Comparison of ENCODE assay signal across 8 mouse cellular contexts in genomic region chr4:108869730-108870374, GRCm38 (mm10). TPM values are rescaled to one million over a fixed set of nuclear protein-coding genes. Genes with fewer than 3 reads are reported as not detected.
DNase-seq lines count a peak whose midpoint lies in the region; ATAC-seq and TF ChIP-seq lines count a peak whose summit lies in the region.

No protein-coding gene starts in this region.

- no peaks in the 10 kb centered on the region for H3K4me1 ChIP-seq in embryonic facial prominence, embryonic 12.5 days
- no peaks in the 10 kb centered on the region for H3K4me1 ChIP-seq in kidney, embryonic 15.5 days
- H3K4me1 ChIP-seq in limb, embryonic 14.5 days (ENCODE audit: control insufficient read depth, insufficient read depth, low read length): no peaks in the 10 kb centered on the region
- H3K4me1 ChIP-seq in stomach, embryonic 14.5 days (ENCODE audit: control insufficient read depth, insufficient read depth, low read length): no peaks in the 10 kb centered on the region

- no peaks in the 10 kb centered on the region for H3K9me3 ChIP-seq in embryonic facial prominence, embryonic 12.5 days
- no peaks in the 10 kb centered on the region for H3K9me3 ChIP-seq in kidney, embryonic 15.5 days (replicated peaks)
- no peaks in the 10 kb centered on the region for H3K9me3 ChIP-seq in limb, embryonic 14.5 days (ENCODE audit: control insufficient read depth, low read length)
- H3K9me3 ChIP-seq in stomach, embryonic 14.5 days (ENCODE audit: control insufficient read depth, low read depth, low read length): no peaks in the 10 kb centered on the region

- peak; percentile 47; the same call in 1 of the 2 replicates for ATAC-seq in embryonic facial prominence, embryonic 12.5 days (ENCODE audit: insufficient number of reproducible peaks, insufficient read depth, low FRiP score, low TSS enrichment)
- peak; percentile 69; the same call in 1 of the 2 replicates for ATAC-seq in kidney, embryonic 15.5 days (replicated peaks; ENCODE audit: low FRiP score)
- peak; percentile 76 for ATAC-seq in limb, embryonic 14.5 days (ENCODE audit: low FRiP score, low read depth)
- peak; percentile 69; the same call in 1 of the 2 replicates for ATAC-seq in stomach, embryonic 14.5 days (ENCODE audit: insufficient number of reproducible peaks, insufficient read depth, low FRiP score, low read depth)

- no peak overlapping the region for H3K9ac ChIP-seq in embryonic facial prominence, embryonic 12.5 days
- H3K9ac ChIP-seq in kidney, embryonic 15.5 days: no peak overlapping the region
- no peak overlapping the region for H3K9ac ChIP-seq in limb, embryonic 14.5 days (ENCODE audit: low read depth, low read length, severe bottlenecking)
- H3K9ac ChIP-seq in stomach, embryonic 14.5 days (replicated peaks; ENCODE audit: low read depth, low read length): no peak overlapping the region

- H3K4me3 ChIP-seq in embryonic facial prominence, embryonic 12.5 days: no peak overlapping the region
- H3K4me3 ChIP-seq in kidney, embryonic 15.5 days (replicated peaks): no peak overlapping the region
- no peak overlapping the region for H3K4me3 ChIP-seq in limb, embryonic 14.5 days (replicated peaks; ENCODE audit: low read length)
- no peak overlapping the region for H3K4me3 ChIP-seq in stomach, embryonic 14.5 days (ENCODE audit: low read depth, low read length)

- H3K27me3 ChIP-seq in embryonic facial prominence, embryonic 12.5 days: no peaks in the 10 kb centered on the region
- no peaks in the 10 kb centered on the region for H3K27me3 ChIP-seq in kidney, embryonic 15.5 days
- no peaks in the 10 kb centered on the region for H3K27me3 ChIP-seq in limb, embryonic 14.5 days (ENCODE audit: control insufficient read depth, insufficient read depth, low read length)
- no peaks in the 10 kb centered on the region for H3K27me3 ChIP-seq in stomach, embryonic 14.5 days (ENCODE audit: control insufficient read depth, insufficient read depth, low read length)

- no peaks in the 10 kb centered on the region for H3K36me3 ChIP-seq in embryonic facial prominence, embryonic 12.5 days
- H3K36me3 ChIP-seq in kidney, embryonic 15.5 days: no peaks in the 10 kb centered on the region
- H3K36me3 ChIP-seq in limb, embryonic 14.5 days (ENCODE audit: control insufficient read depth, insufficient read depth, low read length): no peaks in the 10 kb centered on the region
- H3K36me3 ChIP-seq in stomach, embryonic 14.5 days (ENCODE audit: control insufficient read depth, insufficient read depth, low read length): no peaks in the 10 kb centered on the region

- H3K4me2 ChIP-seq in embryonic facial prominence, embryonic 12.5 days (replicated peaks): no peak overlapping the region
- no peak overlapping the region for H3K4me2 ChIP-seq in kidney, embryonic 15.5 days
- H3K4me2 ChIP-seq in limb, embryonic 14.5 days (replicated peaks; ENCODE audit: low read depth, low read length, severe bottlenecking): no peak overlapping the region
- no peak overlapping the region for H3K4me2 ChIP-seq in stomach, embryonic 14.5 days (replicated peaks; ENCODE audit: low read depth, low read length)

- WGBS in embryonic facial prominence, embryonic 12.5 days: 32% methylated on average over 10 of the region's 10 CpGs
- WGBS in kidney, embryonic 15.5 days: 38% methylated on average over 10 of the region's 10 CpGs
- 35% methylated on average over 10 of the region's 10 CpGs for WGBS in limb, embryonic 14.5 days
- 34% methylated on average over 10 of the region's 10 CpGs for WGBS in stomach, embryonic 14.5 days

- peak; percentile 80 to 84 for DNase-seq in B cell, adult 2 months
- DNase-seq in adrenal gland, postnatal 25 days: peak; percentile 52
- peak; percentile 83 for DNase-seq in heart, adult 8-10 months (ENCODE audit: low spot score)
- peak; percentile 90 for DNase-seq in limb, embryonic 14.5 days (ENCODE audit: low spot score)
- DNase-seq in natural killer cell, adult 2 months (ENCODE audit: low spot score in 2 of 2): peak; percentile 46 to 62

- no peak for TF ChIP-seq POLR2A in limb, embryonic 14.5 days (IDR thresholded peaks at IDR 0.05; ENCODE audit: borderline replicate concordance, extremely low read depth, insufficient read depth, insufficient read length)

- H3K27ac ChIP-seq in embryonic facial prominence, embryonic 12.5 days: no peak overlapping the region
- H3K27ac ChIP-seq in kidney, embryonic 15.5 days: no peak overlapping the region
- H3K27ac ChIP-seq in limb, embryonic 14.5 days (replicated peaks; ENCODE audit: low read depth, low read length): no peak overlapping the region
- H3K27ac ChIP-seq in stomach, embryonic 14.5 days (ENCODE audit: low read length): no peak overlapping the region

RNA-seq across cellular contexts. Expression of gene Rab3b, which starts 9.0 kb away (rescaled TPM):
- total RNA-seq in adrenal gland, postnatal 25 days (2021): 29.5 and 41.9 TPM in 2 replicates
- polyA plus RNA-seq in embryonic facial prominence, embryonic 12.5 days (2016; fragmentation: Nextera tagmentation; extraction: Ambion mirVana): 25.8 TPM in 2 replicates
- 1 to 10 TPM in 3 of 4 experiments, under 1 TPM in 1; 0.57 to 1.7 (median 1.4) TPM for total RNA-seq in heart, adult 8-10 months (2022)
- 23.9 and 28.8 TPM in 2 replicates for polyA plus RNA-seq in kidney, embryonic 15.5 days (2015; fragmentation: Nextera tagmentation; extraction: Ambion mirVana)
- 9.8 and 11.9 TPM in 2 replicates for polyA plus RNA-seq in limb, embryonic 14.5 days (2012; rRNA removed)
- 15.0 and 21.2 TPM in 2 replicates for polyA plus RNA-seq in limb, embryonic 14.5 days (2014; fragmentation: Nextera tagmentation; extraction: Ambion mirVana)
- polyA plus RNA-seq in stomach, embryonic 14.5 days (2014; fragmentation: Nextera tagmentation; extraction: Ambion mirVana): 13.9 and 16.3 TPM in 2 replicates

RNA-seq across cellular contexts. Expression of gene A730015C16Rik, which starts 21.4 kb away (rescaled TPM):
- total RNA-seq in adrenal gland, postnatal 25 days (2021): not detected in 2 replicates
- 1.9 and 2.5 TPM in 2 replicates for polyA plus RNA-seq in embryonic facial prominence, embryonic 12.5 days (2016; fragmentation: Nextera tagmentation; extraction: Ambion mirVana)
- total RNA-seq in heart, adult 8-10 months (2022): under 1 TPM in 1 of 4 experiments, not detected in 3; 0.25 TPM
- polyA plus RNA-seq in kidney, embryonic 15.5 days (2015; fragmentation: Nextera tagmentation; extraction: Ambion mirVana): 1.1 and 1.6 TPM in 2 replicates
- 0.08 and 0.22 TPM in 2 replicates for polyA plus RNA-seq in limb, embryonic 14.5 days (2012; rRNA removed)
- 1.4 and 1.6 TPM in 2 replicates for polyA plus RNA-seq in limb, embryonic 14.5 days (2014; fragmentation: Nextera tagmentation; extraction: Ambion mirVana)
- polyA plus RNA-seq in stomach, embryonic 14.5 days (2014; fragmentation: Nextera tagmentation; extraction: Ambion mirVana): 0.58 and 1.9 TPM in 2 replicates

RNA-seq across cellular contexts. Expression of gene Kti12, which starts 22.3 kb away (rescaled TPM):
- 32.4 and 33.4 TPM in 2 replicates for total RNA-seq in adrenal gland, postnatal 25 days (2021)
- polyA plus RNA-seq in embryonic facial prominence, embryonic 12.5 days (2016; fragmentation: Nextera tagmentation; extraction: Ambion mirVana): 49.7 and 52.3 TPM in 2 replicates
- total RNA-seq in heart, adult 8-10 months (2022): 10 to 100 TPM; 21.3 to 27.8 (median 22.5) TPM
- polyA plus RNA-seq in kidney, embryonic 15.5 days (2015; fragmentation: Nextera tagmentation; extraction: Ambion mirVana): 62.3 and 65.1 TPM in 2 replicates
- polyA plus RNA-seq in limb, embryonic 14.5 days (2012; rRNA removed): 39.9 and 49.7 TPM in 2 replicates
- 45.1 and 47.3 TPM in 2 replicates for polyA plus RNA-seq in limb, embryonic 14.5 days (2014; fragmentation: Nextera tagmentation; extraction: Ambion mirVana)
- polyA plus RNA-seq in stomach, embryonic 14.5 days (2014; fragmentation: Nextera tagmentation; extraction: Ambion mirVana): 40.9 and 42.5 TPM in 2 replicates

RNA-seq across cellular contexts. Expression of gene Txndc12, which starts 35.5 kb away (rescaled TPM):
- total RNA-seq in adrenal gland, postnatal 25 days (2021): 72.1 and 75.5 TPM in 2 replicates
- 114 and 118 TPM in 2 replicates for polyA plus RNA-seq in embryonic facial prominence, embryonic 12.5 days (2016; fragmentation: Nextera tagmentation; extraction: Ambion mirVana)
- total RNA-seq in heart, adult 8-10 months (2022): 10 to 100 TPM; 26.2 to 31.4 (median 27.8) TPM
- 111 and 112 TPM in 2 replicates for polyA plus RNA-seq in kidney, embryonic 15.5 days (2015; fragmentation: Nextera tagmentation; extraction: Ambion mirVana)
- 65.2 and 76.3 TPM in 2 replicates for polyA plus RNA-seq in limb, embryonic 14.5 days (2012; rRNA removed)
- polyA plus RNA-seq in limb, embryonic 14.5 days (2014; fragmentation: Nextera tagmentation; extraction: Ambion mirVana): 105 and 116 TPM in 2 replicates
- 111 and 117 TPM in 2 replicates for polyA plus RNA-seq in stomach, embryonic 14.5 days (2014; fragmentation: Nextera tagmentation; extraction: Ambion mirVana)

RNA-seq across cellular contexts. Expression of gene Btf3l4, which starts 36.4 kb away (rescaled TPM):
- total RNA-seq in adrenal gland, postnatal 25 days (2021): 94.9 and 144 TPM in 2 replicates
- polyA plus RNA-seq in embryonic facial prominence, embryonic 12.5 days (2016; fragmentation: Nextera tagmentation; extraction: Ambion mirVana): 208 and 229 TPM in 2 replicates
- 10 to 100 TPM; 71.7 to 87.3 (median 80.1) TPM for total RNA-seq in heart, adult 8-10 months (2022)
- polyA plus RNA-seq in kidney, embryonic 15.5 days (2015; fragmentation: Nextera tagmentation; extraction: Ambion mirVana): 162 and 177 TPM in 2 replicates
- polyA plus RNA-seq in limb, embryonic 14.5 days (2012; rRNA removed): 73.8 and 99.9 TPM in 2 replicates
- 167 and 179 TPM in 2 replicates for polyA plus RNA-seq in limb, embryonic 14.5 days (2014; fragmentation: Nextera tagmentation; extraction: Ambion mirVana)
- polyA plus RNA-seq in stomach, embryonic 14.5 days (2014; fragmentation: Nextera tagmentation; extraction: Ambion mirVana): 171 and 187 TPM in 2 replicates
